Mouse (Mus musculus) frontal cortex, adult 2 months (tissue): ENCODE data around the gene Ptrhd1. TPM values are rescaled to one million over a fixed set of nuclear protein-coding genes. Genes with fewer than 3 reads are reported as not detected.
"Not testable (repeated sequence)": the region's sequence is repeated elsewhere in the genome, so short reads cannot be mapped to it uniquely, and the experiment has no call there.

Experiments used
- DNase-seq, 2 experiments: peaks; one replicate each; pipeline ENCODE4 v3.0.0; 2022; ENCODE audit warnings: low spot score in 1 of 2; ENCODE audit errors: extremely low spot score in 1 of 2
- polyA plus RNA-seq: library from polyadenylated mRNA; depleted of rRNA; stranded (reverse); fragments of >200 nt; gene quantifications from 2 replicates; pipeline ENCODE4 v1.2.3, GENCODE M21; 2012; rRNA removed

Ptrhd1 gene
- polyA plus RNA-seq, 1 experiment, result 6.8 TPM

GRCm38 (mm10) chr12:4240281-4240680, 6.5 kb downstream of the Ptrhd1 start:
- DNase-seq, result not testable (repeated sequence)

- no peak for DNase-seq
Observed at GRCm38 (mm10) chr12:4243805-4244204, 10.0 kb downstream of the Ptrhd1 start.

- DNase-seq, result no peak
Observed at GRCm38 (mm10) chr12:4245742-4246141, 11.9 kb downstream of the Ptrhd1 start.

GRCm38 (mm10) chr12:4249786-4250185, 16.0 kb downstream of the Ptrhd1 start:
- no peak for DNase-seq

- peak in 1 of 2 experiments; percentile 54 for DNase-seq
Observed at GRCm38 (mm10) chr12:4252742-4253655, 19.2 kb downstream of the Ptrhd1 start.

GRCm38 (mm10) chr12:4267765-4268164, 33.9 kb downstream of the Ptrhd1 start:
- no peak for DNase-seq

GRCm38 (mm10) chr12:4271078-4271477, 37.3 kb downstream of the Ptrhd1 start:
- DNase-seq, result peak in 1 of 2 experiments; percentile 32

GRCm38 (mm10) chr12:4278978-4279755, 45.3 kb downstream of the Ptrhd1 start:
- DNase-seq, result no peak

- DNase-seq, result no peak
Observed at GRCm38 (mm10) chr12:4279878-4280277, 46.1 kb downstream of the Ptrhd1 start.

- no peak for DNase-seq
Observed at GRCm38 (mm10) chr12:4285186-4285585, 51.4 kb downstream of the Ptrhd1 start.

Other genes with a start within 250 kb of the Ptrhd1 start
- 67.8 and 79.0 TPM in 2 replicates for gene Efr3b, start 195.1 kb upstream of the Ptrhd1 start, polyA plus RNA-seq
- gene Dnajc27, start 151.4 kb upstream of the Ptrhd1 start, polyA plus RNA-seq, result 84.1 and 94.4 TPM in 2 replicates
- gene Adcy3, start 100.9 kb upstream of the Ptrhd1 start, polyA plus RNA-seq, result 24.5 and 24.9 TPM in 2 replicates
- 6.2 and 6.7 TPM in 2 replicates for gene Cenpo, start 267 bp downstream of the Ptrhd1 start, polyA plus RNA-seq
- 49.5 and 59.6 TPM in 2 replicates for gene Ncoa1, start 243.2 kb downstream of the Ptrhd1 start, polyA plus RNA-seq